Mouse (Mus musculus): ENCODE data around the gene Bcor.

The Bcor gene

GRCm38 (mm10) chrX:12159981-12160656 lies at the start of gene Bcor:
Gene Bcor (minus strand): TSS chrX:12160355.
- DNase-seq (ENCODE audit: low spot score in 2 of 2): peak in 1 of 2 experiments; percentile 24

GRCm38 (mm10) chrX:12202951-12203350 lies 42.8 kb upstream of the Bcor start:
- DNase-seq (ENCODE audit: low spot score in 2 of 2): no peak

- DNase-seq (ENCODE audit: low spot score in 2 of 2): no peak
Measured at GRCm38 (mm10) chrX:12201111-12201510, 41.0 kb upstream of the Bcor start.

- peak; percentile 2 to 3 for DNase-seq (ENCODE audit: low spot score in 2 of 2)
Measured at GRCm38 (mm10) chrX:12195234-12195919, 35.2 kb upstream of the Bcor start.

- no peak for DNase-seq (ENCODE audit: low spot score in 2 of 2)
Measured at GRCm38 (mm10) chrX:12192343-12192742, 32.2 kb upstream of the Bcor start.

GRCm38 (mm10) chrX:12189511-12189910 lies 29.4 kb upstream of the Bcor start:
- no peak for DNase-seq (ENCODE audit: low spot score in 2 of 2)

- no peak for DNase-seq (ENCODE audit: low spot score in 2 of 2)
Measured at GRCm38 (mm10) chrX:12175198-12175960, 15.2 kb upstream of the Bcor start.

- no peak for DNase-seq (ENCODE audit: low spot score in 2 of 2)
Measured at GRCm38 (mm10) chrX:12170128-12170527, 10.0 kb upstream of the Bcor start.

- no peak for DNase-seq (ENCODE audit: low spot score in 2 of 2)
Measured at GRCm38 (mm10) chrX:12164591-12165529, 4.7 kb upstream of the Bcor start.

GRCm38 (mm10) chrX:12159534-12159881 lies 647 bp downstream of the Bcor start:
- DNase-seq (ENCODE audit: low spot score in 2 of 2): peak in 1 of 2 experiments; percentile 35

GRCm38 (mm10) chrX:12158821-12159533 lies 1.2 kb downstream of the Bcor start:
- peak in 1 of 2 experiments; percentile 33 for DNase-seq (ENCODE audit: low spot score in 2 of 2)

- peak; percentile 45 to 51 for DNase-seq (ENCODE audit: low spot score in 2 of 2)
Measured at GRCm38 (mm10) chrX:12158244-12158820, 1.8 kb downstream of the Bcor start.

- peak; percentile 57 to 58 for DNase-seq (ENCODE audit: low spot score in 2 of 2)
Measured at GRCm38 (mm10) chrX:12157331-12157930, 2.7 kb downstream of the Bcor start.

- DNase-seq (ENCODE audit: low spot score in 2 of 2): no peak
Measured at GRCm38 (mm10) chrX:12155842-12156291, 4.3 kb downstream of the Bcor start.

GRCm38 (mm10) chrX:12155068-12155840 lies 4.9 kb downstream of the Bcor start:
- DNase-seq (ENCODE audit: low spot score in 2 of 2): no peak

GRCm38 (mm10) chrX:12153141-12154095 lies 6.7 kb downstream of the Bcor start:
- DNase-seq (ENCODE audit: low spot score in 2 of 2): no peak

- no peak for DNase-seq (ENCODE audit: low spot score in 2 of 2)
Measured at GRCm38 (mm10) chrX:12151996-12152904, 7.9 kb downstream of the Bcor start.
